Mouse (Mus musculus) urinary bladder, postnatal 10 days (tissue): ENCODE measurements at regions not wholly inside any gene's neighbourhood (a gene's known extent, or its start where the extent isn't known, plus 50 kb on each side); places are given as distances from the start of the nearest gene placed in this dataset.

Experiments
- DNase-seq: peaks from one replicate; pipeline ENCODE4 v3.0.0; 2022; ENCODE audit warnings: low spot score

DNA sequence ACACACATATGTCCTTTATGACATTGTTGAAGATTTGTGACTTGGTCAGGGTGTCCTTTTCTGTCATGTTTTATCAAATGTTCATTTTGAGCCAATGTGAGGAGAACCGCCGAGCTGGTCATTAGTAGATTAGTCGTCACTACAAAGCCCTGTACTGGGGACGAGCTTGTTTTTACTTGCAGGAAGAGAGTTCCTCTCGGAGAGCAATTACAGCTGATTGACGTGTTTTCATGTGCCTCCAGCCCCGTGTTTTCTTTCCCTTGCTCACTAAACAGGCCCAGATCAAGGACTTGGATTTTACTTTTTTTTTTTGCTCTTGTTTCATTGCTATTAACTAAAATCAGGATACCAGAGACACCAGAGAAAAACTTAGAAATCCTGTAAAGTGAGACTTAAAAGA is 307.1 kb upstream of the Pkn2 start:
- DNase-seq = no peak

DNA sequence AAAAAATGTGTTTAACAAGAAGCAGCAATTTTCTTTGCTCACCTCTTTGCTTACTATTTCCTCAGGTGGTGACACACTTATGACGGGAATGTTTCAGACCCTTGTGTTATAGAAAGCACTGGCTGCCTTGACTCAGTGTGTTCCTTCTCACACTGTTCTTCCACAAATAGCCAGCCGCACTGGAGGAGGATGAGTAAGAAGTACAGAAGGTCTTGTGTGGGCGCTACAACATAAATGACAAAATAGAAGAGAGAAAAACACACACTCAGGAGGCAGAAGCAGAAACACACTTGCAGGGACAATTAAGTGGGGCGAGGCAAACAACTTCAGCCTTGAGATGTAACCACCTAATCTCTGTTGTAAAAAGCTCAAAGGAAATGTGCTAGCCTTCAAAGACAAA is 292.2 kb upstream of the Pkn2 start:
- DNase-seq = no peak

- no peak for DNase-seq
These were observed 280.6 kb upstream of the Pkn2 start for GRCm38 (mm10) chr3:143162444-143162843.

DNA sequence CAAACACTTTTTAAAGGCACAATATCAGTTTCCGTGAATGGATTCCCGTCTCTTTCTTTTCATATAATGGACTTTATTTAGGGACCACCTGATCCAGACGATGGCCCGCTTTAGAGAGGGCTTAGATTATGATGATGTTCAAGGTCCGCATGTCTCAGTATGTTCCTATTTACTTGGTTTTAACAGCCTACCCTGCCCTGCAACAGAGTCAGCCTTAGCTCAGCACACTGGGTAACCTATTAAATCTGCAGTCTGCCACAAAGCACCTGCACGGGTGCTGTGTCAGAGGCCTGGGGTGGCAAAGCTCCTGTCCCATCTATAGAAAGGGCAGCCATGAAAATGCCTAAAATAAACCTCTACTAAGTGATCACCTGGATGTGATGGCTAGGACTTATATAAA is 280.2 kb upstream of the Pkn2 start:
- no peak for DNase-seq

- DNase-seq = no peak
These were observed 276.8 kb upstream of the Pkn2 start for GRCm38 (mm10) chr3:143158568-143158967.

DNA sequence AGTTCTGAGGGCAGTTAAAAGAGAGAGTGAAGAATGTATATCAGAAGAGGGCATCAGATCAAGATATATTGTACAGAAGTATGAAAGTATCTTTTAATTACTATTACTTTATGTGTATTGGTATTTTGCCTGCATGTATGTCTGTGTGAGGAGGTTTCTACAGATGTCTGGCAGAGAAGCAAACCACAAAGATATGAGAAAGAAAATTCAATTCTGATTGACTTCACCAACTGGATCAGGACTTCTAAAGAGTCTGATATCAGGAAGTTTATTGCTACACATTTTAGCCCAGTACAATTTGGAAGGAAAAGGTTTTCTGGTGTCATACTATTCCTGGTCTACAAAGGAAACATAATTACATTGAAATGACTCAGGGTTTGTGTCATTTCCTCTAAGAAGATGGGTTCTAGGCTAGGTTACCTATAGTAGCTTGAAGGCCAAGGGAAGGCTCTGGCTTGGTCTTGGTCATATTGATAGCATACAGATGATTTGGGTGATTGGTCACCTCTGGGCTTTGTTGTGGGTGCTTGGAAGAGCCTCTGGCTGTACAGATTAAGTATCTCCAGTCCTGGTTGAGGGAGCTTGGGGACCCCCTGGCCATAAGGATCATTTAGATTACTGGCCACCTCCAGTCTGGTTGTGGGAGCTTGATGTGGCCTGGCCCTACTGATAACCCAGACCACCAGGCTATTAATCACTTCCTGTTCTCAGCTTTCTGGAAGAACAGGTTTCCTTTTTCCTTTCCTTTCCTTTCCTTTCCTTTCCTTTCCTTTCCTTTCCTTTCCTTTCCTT is 275.1 kb upstream of the Pkn2 start:
- DNase-seq = no peak

DNA sequence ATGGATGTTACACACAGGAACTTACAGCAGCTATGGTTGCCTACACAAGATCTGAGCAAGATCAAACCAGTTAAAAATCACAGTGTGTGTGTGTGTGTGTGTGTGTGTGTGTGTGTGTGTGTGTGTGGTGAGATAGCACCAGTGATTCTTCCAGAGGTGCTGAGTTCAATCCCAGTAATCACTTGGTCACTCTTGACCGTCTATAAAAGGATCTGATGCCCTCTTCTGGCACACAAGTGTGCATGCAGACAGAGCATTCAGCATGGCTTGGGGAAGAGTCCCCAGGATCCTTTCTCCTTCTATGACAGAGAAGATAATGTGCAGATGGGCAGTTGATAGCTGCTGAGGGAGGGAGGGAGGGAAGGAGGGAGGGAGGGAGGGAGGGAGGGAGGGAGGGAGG is 274.4 kb upstream of the Pkn2 start:
- no peak for DNase-seq

DNA sequence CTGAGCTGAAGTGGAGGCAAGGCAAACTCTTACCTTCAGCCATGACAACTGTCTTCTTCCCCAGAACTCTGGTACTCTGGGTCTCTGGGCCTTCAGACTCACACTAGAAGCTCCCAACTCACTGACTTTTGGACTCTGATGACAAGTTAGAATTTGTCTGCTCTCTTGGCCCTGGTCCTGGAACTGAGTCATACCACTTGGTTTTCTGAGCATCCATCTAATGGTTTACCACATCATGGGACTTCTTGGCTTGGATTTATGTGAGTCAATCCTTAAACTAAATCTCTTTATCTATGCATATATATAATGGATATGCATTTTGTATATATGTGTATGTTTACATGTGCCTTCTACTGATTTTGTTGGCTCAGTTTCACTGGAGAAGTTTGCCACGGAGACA is 273.8 kb upstream of the Pkn2 start:
- DNase-seq = no peak

DNA sequence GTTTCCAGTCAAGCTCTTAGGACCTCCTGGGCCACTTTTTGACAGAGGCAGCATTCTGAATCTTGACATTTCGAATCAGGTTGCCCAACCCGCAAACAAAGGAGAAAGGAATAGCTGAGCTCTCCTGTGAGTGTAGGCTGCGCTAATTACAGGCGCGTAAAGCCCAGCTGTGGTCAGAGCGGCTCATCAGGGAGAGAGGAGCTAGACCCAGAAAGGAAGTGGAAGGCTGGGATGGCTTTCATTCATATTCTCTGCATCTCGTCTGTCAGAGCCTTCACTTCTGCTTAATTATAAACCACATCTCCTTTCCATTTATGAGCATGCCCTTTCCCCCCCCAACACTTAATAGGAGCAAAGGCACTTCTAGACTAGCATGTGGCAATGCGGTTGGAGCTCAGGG is 265.7 kb upstream of the Pkn2 start:
- no peak for DNase-seq

GRCm38 (mm10) chr3:143138952-143139351 is 257.1 kb upstream of the Pkn2 start:
- no peak for DNase-seq

DNA sequence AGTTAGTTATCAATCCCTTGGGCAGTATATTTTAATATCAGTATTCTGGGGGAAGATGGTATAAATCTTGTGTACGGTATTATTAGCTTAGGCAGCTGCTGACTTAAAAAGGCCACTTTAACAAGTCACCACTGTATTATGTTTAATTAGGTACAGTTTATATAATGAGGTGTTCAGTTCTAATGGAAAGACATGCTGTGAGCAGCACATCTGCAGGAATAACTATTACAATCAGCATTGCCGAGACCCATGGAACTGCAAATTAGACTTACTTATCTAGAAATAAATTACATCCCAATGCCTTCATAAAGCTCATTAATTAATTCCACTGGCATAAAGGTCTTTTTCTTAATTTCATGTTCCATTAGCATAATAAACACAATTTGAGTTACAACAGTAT is 252.7 kb upstream of the Pkn2 start:
- no peak for DNase-seq

DNA sequence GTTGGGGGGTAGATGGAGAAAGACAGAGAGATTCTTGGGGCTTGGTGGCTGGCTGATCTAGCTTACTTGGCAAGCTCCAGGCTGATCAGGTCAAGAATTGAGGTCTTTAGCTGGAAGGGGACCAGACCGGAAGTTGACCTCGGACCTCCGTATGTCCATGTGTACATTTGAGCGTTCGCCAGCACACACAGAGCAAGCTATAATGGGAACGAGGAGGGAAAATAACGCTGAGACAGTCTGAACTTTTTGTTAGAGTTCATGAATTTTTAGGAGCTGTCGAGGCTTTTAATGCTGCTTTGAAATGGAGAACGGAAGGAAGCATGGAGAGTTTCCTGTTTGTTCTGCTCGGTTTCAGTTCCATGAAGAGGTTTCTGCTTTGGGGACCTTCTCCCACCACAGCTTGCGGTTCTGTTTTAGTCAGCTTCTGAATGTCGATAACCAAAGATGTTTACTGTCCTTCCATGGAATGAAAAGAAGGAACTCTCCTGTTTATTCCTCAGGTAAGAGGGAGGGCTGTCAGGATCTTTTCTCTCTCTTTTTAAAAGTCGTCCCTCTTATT is 226.0 kb upstream of the Pkn2 start:
- no peak for DNase-seq

DNA sequence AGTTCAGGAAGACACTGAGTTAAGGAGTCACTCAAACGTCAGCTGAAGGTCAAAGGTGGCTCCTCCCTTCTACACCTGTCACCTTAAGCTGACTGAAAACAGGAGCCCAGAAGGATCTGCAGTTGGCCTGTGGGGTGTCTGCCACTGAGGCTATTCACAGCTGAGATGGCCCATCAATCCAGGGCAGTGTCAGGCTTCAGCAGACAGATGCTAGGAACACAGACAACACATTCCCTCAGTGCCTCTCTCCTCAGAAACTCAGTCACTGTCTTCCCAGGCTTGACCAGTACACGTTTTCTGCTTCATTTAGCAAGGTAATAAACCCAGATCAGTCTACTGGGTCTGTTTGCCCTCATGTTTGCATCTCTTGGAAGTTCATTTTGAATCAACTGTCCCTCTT is 222.9 kb upstream of the Pkn2 start:
- DNase-seq = no peak

GRCm38 (mm10) chr3:143103333-143103732 is 221.5 kb upstream of the Pkn2 start:
- no peak for DNase-seq

- no peak for DNase-seq
These were observed 219.2 kb upstream of the Pkn2 start for GRCm38 (mm10) chr3:143100810-143101645.

DNA sequence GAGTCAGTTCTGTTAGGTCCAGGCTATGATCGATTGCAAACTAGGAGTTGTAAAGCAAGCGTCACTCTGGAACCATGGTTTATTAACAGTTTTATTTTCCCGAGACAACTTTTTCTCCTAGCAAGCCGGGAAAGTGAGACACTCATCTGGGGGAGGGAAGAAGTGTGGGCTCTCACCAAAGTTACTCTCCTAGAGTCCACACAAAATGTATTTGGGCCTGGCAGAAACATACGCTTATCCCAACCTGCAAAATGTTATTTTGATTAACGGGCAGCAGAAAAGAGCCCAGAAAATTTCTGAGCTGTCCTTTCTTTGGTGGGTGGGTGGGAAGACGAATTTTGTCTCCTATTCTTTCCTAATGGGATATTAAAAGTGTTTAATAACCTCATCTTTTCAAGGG is 218.4 kb upstream of the Pkn2 start:
- DNase-seq = no peak

DNA sequence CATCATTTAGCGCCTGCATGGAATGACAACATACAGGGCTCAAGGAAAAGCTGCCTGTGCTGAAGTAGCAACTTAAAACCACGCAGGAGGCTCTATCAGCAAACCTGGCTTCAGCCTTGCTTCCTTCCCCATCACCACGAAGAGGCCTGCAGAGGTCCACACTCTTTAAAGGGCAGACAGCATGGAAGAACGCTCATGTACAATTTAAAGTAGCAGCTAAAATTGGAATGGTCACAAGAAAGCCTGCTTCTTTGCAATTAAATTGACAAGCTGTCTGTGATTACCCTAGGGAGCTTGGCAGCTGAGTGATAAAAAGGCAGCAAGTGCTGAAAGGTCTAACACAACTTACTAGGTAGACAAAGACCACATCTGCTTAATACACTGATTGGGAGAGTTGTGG is 210.4 kb upstream of the Pkn2 start:
- DNase-seq = no peak

GRCm38 (mm10) chr3:143090886-143091285 is 209.1 kb upstream of the Pkn2 start:
- DNase-seq = no peak

DNA sequence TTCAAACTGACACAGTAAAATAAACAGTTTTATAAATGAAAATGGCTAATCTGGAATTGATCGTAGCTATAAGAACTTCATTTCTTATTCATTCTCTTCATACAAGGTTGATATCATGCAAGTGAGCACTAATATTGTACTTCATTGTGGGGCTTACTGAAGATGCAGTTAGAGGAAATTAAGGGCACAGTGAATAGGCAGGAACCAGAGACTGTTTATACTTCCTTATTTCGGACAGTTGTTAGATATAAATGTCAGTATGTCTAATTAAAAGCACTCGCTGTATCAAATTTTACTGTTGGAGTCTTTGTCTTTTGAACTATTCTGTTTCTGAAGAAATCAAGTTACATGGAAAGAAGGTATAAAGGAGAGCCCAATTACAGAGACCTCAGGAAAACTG is 208.5 kb upstream of the Pkn2 start:
- no peak for DNase-seq

- no peak for DNase-seq
These were observed 206.0 kb upstream of the Pkn2 start for GRCm38 (mm10) chr3:143087786-143088185.

DNA sequence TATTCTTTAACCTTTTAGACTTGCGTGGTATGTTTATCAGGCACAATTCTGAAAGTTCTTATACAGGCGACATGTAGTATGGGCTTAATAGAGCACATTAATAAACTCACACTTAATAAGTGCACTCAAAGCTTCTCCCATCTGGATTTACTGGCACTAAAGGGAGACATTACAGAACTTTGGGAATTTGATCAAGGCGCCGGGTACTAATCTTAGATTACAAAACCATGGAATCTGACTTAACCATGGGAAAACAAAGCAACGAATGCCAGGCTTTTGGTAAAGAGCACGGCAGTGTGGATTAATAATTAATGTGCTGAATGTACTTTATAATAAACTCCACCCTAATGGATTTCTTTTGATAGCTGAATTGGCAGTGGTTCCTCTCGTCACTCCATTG is 196.5 kb upstream of the Pkn2 start:
- DNase-seq = no peak

DNA sequence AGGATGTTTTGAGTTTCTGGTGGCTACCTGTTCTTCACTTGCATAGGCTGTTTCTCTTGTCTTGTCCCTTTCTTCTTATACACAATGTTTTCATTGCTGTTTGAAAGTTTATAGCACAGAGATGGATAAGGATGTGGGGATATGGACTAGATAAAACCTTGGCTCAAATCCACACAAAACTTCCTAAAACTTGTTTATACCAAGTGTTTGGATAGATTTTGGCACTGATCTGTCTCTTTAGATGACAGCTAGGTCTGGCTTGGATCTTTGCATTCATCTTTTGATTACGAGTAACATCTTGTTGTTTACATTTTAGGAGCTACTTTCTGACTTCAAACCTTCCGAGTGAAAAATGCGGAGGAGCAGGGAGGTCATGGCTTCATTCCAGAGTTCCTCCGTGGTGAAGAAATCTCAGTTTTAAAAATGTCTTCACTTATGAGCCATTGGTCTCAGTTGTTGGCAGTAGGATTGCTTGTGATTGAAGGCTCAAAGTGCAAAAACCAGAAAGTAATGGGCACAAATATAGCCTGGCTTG is 190.1 kb upstream of the Pkn2 start:
- no peak for DNase-seq

DNA sequence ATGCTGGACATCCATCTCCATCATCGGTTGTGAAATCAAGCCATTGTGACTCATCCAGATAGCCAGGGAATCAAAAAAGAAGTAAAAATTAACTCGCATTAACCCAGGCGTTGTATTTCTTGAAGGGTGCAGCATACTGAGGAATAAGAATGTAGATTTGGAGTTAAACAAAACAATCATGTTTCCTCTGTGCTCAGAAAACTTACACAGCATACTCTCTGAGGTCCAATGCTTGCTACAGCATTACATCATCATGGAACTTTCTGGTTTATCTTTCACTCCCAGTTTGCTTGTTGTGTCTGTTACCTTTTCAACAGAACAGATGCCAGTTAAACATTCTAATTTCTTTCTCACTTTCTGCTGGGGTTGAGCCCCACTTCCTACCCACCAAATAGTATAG is 173.1 kb upstream of the Pkn2 start:
- DNase-seq = no peak
